Mouse (Mus musculus) embryonic facial prominence, embryonic 11.5 days (tissue): ENCODE data around the gene Naa20. TPM values are rescaled to one million over a fixed set of nuclear protein-coding genes. Genes with fewer than 3 reads are reported as not detected.

Experiments used
- ATAC-seq: fragments of 200-750 bp; cut with Nextera tagmentation; replicated peaks from 2 replicates; pipeline ENCODE4 v1.8.0; 2017; ENCODE audit warnings: low read depth; ENCODE audit not compliant: insufficient number of reproducible peaks, low FRiP score, low TSS enrichment
- DNase-seq: peaks from one replicate; pipeline ENCODE4 v3.0.0-alpha.2; 2015; ENCODE audit warnings: low spot score
- H3K27ac ChIP-seq: fragments of 300-500 bp; sonication (generic); replicated peaks from 2 replicates; pipeline ENCODE4 v1.5.1; 2014; ENCODE audit warnings: mild to moderate bottlenecking, low read depth, low read length, control low read depth
- H3K27me3 ChIP-seq: fragments of 300-500 bp; sonication (generic); 2 replicates; pipeline ENCODE4 v1.6.1; 2014; ENCODE audit warnings: mild to moderate bottlenecking, low read length, moderate library complexity, mixed read lengths; ENCODE audit not compliant: control insufficient read depth, insufficient read depth
- H3K36me3 ChIP-seq: fragments of 300-500 bp; sonication (generic); replicated peaks from 2 replicates; pipeline ENCODE4 v1.6.1; 2014; ENCODE audit warnings: low read depth, mild to moderate bottlenecking, low read length, moderate library complexity, mixed read lengths; ENCODE audit not compliant: control insufficient read depth, insufficient read depth
- H3K4me1 ChIP-seq: fragments of 300-500 bp; sonication (generic); 2 replicates; pipeline ENCODE4 v1.6.1; 2014; ENCODE audit warnings: low read length, mixed read lengths; ENCODE audit not compliant: control insufficient read depth, insufficient read depth
- H3K4me2 ChIP-seq: fragments of 300-500 bp; sonication (generic); 2 replicates; pipeline ENCODE4 v1.6.1; 2014; ENCODE audit warnings: low read depth, mild to moderate bottlenecking, control low read depth, low read length, moderate library complexity
- H3K4me3 ChIP-seq: fragments of 300-500 bp; sonication (generic); 2 replicates; pipeline ENCODE4 v1.5.1; 2014; ENCODE audit warnings: low read depth, low read length, control low read depth
- H3K9ac ChIP-seq: fragments of 300-500 bp; sonication (generic); replicated peaks from 2 replicates; pipeline ENCODE4 v1.6.1; 2014; ENCODE audit warnings: mild to moderate bottlenecking, control low read depth, low read length
- H3K9me3 ChIP-seq: fragments of 300-500 bp; sonication (generic); replicated peaks from 2 replicates; pipeline ENCODE4 v1.6.1; 2016; ENCODE audit warnings: mild to moderate bottlenecking, low read length, inconsistent platforms, mixed read lengths; ENCODE audit not compliant: control insufficient read depth
- WGBS: fragments of 180-500 bp; shearing (Covaris S2); extraction: QIAGEN DNeasy Blood & Tissue Kit; methylation state at CpG from one replicate; pipeline ENCODE4 v1.1.7; 2014; 5-methylcytosine and 5-hydroxymethylcytosine counted together
- polyA plus RNA-seq: library from polyadenylated mRNA; unstranded; fragments of >200 nt; fragmentation: Nextera tagmentation; extraction: Ambion mirVana; gene quantifications from 2 replicates; pipeline ENCODE4 v1.2.1, GENCODE M21; 2014

Naa20 gene
- polyA plus RNA-seq, 1 experiment from 2014 or later, result 178 TPM

- Histone ChIP-seq H3K9me3 (no peaks in the 10 kb centered on the region), H3K27ac (no peak overlapping the region), H3K4me2 (no peak overlapping the region), H3K4me1 (no peaks in the 10 kb centered on the region), H3K4me3 (no peak overlapping the region), H3K9ac (no peak overlapping the region), H3K27me3 (no peaks in the 10 kb centered on the region), H3K36me3 (no peaks in the 10 kb centered on the region)
- WGBS, result 89% methylated on average over 3 of the region's 3 CpGs
- DNase-seq (no peak), ATAC-seq (no peak)
Observed at GRCm38 (mm10) chr2:145865344-145865743, 36.6 kb upstream of the Naa20 start.

GRCm38 (mm10) chr2:145866238-145866637 is 35.7 kb upstream of the Naa20 start:
- no peak for DNase-seq
- Histone ChIP-seq H3K9ac (no peak overlapping the region), H3K27me3 (no peaks in the 10 kb centered on the region), H3K4me2 (no peak overlapping the region), H3K4me3 (no peak overlapping the region), H3K4me1 (no peaks in the 10 kb centered on the region), H3K36me3 (no peaks in the 10 kb centered on the region), H3K27ac (no peak overlapping the region), H3K9me3 (no peaks in the 10 kb centered on the region)
- no peak for ATAC-seq
- 82% methylated on average over 3 of the region's 3 CpGs for WGBS

GRCm38 (mm10) chr2:145866695-145867449 is 35.0 kb upstream of the Naa20 start:
- H3K9ac ChIP-seq, result no peak overlapping the region
- ATAC-seq, result no peak
- no peaks in the 10 kb centered on the region for H3K27me3 ChIP-seq
- no peaks in the 10 kb centered on the region for H3K9me3 ChIP-seq
- no peak for DNase-seq
- H3K4me3 ChIP-seq, result no peak overlapping the region
- 89% methylated on average over 11 of the region's 11 CpGs for WGBS
- H3K36me3 ChIP-seq, result no peaks in the 10 kb centered on the region
- no peaks in the 10 kb centered on the region for H3K4me1 ChIP-seq
- H3K27ac ChIP-seq, result no peak overlapping the region
- no peak overlapping the region for H3K4me2 ChIP-seq

- Histone ChIP-seq H3K4me1 (no peaks in the 10 kb centered on the region), H3K9me3 (no peaks in the 10 kb centered on the region), H3K27ac (no peak overlapping the region), H3K4me3 (no peak overlapping the region), H3K36me3 (no peaks in the 10 kb centered on the region), H3K27me3 (no peaks in the 10 kb centered on the region), H3K4me2 (no peak overlapping the region), H3K9ac (no peak overlapping the region)
- 91% methylated on average over 4 of the region's 4 CpGs for WGBS
- DNase-seq, result no peak
- ATAC-seq, result no peak
Observed at GRCm38 (mm10) chr2:145871308-145871707, 30.6 kb upstream of the Naa20 start.

- no peaks in the 10 kb centered on the region for H3K9me3 ChIP-seq
- no peak overlapping the region for H3K4me3 ChIP-seq
- DNase-seq, result no peak
- no peak overlapping the region for H3K9ac ChIP-seq
- no peak for ATAC-seq
- no peak overlapping the region for H3K4me2 ChIP-seq
- no peaks in the 10 kb centered on the region for H3K36me3 ChIP-seq
- no peaks in the 10 kb centered on the region for H3K27me3 ChIP-seq
- no peaks in the 10 kb centered on the region for H3K4me1 ChIP-seq
- 81% methylated on average over 1 of the region's 1 CpGs for WGBS
- no peak overlapping the region for H3K27ac ChIP-seq
Observed at GRCm38 (mm10) chr2:145872099-145872498, 29.8 kb upstream of the Naa20 start.

- Histone ChIP-seq H3K36me3 (peaks cover under 1% of the 10 kb centered on the region), H3K4me3 (no peak overlapping the region), H3K9ac (no peak overlapping the region), H3K9me3 (no peaks in the 10 kb centered on the region), H3K27ac (no peak overlapping the region), H3K27me3 (no peaks in the 10 kb centered on the region), H3K4me2 (no peak overlapping the region), H3K4me1 (no peaks in the 10 kb centered on the region)
- WGBS, result 94% methylated on average over 1 of the region's 1 CpGs
- ATAC-seq (no peak), DNase-seq (no peak)
Observed at GRCm38 (mm10) chr2:145873953-145874352, 27.9 kb upstream of the Naa20 start.

GRCm38 (mm10) chr2:145874879-145875482 is 26.9 kb upstream of the Naa20 start:
- Histone ChIP-seq H3K4me3 (no peak overlapping the region), H3K4me2 (no peak overlapping the region), H3K4me1 (no peaks in the 10 kb centered on the region), H3K36me3 (peaks cover 3% of the 10 kb centered on the region), H3K9ac (no peak overlapping the region), H3K9me3 (no peaks in the 10 kb centered on the region), H3K27me3 (no peaks in the 10 kb centered on the region), H3K27ac (no peak overlapping the region)
- ATAC-seq, result no peak
- 64% methylated on average over 3 of the region's 3 CpGs for WGBS
- no peak for DNase-seq

GRCm38 (mm10) chr2:145877191-145877590 is 24.7 kb upstream of the Naa20 start:
- Histone ChIP-seq H3K9me3 (no peaks in the 10 kb centered on the region), H3K27me3 (no peaks in the 10 kb centered on the region), H3K36me3 (peaks cover 3% of the 10 kb centered on the region), H3K9ac (no peak overlapping the region), H3K4me3 (no peak overlapping the region), H3K27ac (no peak overlapping the region), H3K4me2 (no peak overlapping the region), H3K4me1 (no peaks in the 10 kb centered on the region)
- 87% methylated on average over 3 of the region's 3 CpGs for WGBS
- no peak for DNase-seq
- ATAC-seq, result no peak
